Mouse (Mus musculus): ENCODE results near the gene Cxcr4.

DNA sequence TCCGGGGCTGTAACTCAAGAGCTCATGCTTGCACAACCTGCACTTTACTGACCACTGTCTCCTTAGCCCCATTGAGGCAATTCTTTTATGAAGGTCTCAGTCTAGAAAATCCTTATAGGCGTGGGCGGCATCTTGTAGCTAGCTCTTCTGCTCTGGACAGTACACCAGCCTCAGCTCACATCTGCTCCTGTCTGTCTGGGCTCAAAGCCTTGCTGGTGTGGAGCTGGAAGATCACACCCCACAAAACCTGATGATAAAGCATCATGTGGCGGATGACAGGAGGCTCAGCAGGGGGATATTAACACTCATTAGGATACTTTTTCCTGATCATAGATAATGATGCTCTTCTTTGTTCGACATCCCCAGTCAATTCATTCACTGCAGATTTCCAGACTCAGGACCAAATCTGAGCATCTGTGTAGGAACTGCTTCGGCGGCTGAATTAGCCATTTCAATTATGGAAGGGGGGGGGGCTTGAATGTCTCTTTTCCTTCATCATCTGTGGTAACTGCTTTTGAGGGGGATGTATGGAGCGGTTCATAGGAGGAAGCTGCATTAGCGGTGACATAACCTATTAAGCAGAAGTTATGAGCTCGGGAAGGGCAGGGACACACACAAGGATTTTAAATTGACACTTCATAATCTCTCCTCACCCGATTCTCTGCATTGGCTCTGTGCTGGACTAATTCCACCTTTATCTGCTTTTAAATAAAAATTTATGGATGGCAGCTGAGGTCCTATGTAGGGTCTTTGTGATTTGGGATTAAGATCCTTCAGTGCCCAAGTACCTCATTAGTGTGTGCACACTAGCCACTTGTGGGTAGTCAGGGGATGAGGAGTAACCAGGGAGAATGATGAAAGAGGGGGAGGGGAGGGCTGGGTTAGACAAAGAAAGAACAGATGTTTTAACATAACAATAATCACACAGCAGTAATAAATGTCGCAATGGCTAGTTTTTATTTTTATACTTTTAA is 24.6 kb downstream of the Cxcr4 start:
- TF ChIP-seq EP300 (IDR thresholded peaks at IDR 0.05; ENCODE audit: low read depth), result no peak
- no peak for TF ChIP-seq CTCF (IDR thresholded peaks at IDR 0.05; ENCODE audit: low read depth)
